Mouse (Mus musculus): ENCODE measurements around the gene Slc7a7.

The Slc7a7 gene

DNA sequence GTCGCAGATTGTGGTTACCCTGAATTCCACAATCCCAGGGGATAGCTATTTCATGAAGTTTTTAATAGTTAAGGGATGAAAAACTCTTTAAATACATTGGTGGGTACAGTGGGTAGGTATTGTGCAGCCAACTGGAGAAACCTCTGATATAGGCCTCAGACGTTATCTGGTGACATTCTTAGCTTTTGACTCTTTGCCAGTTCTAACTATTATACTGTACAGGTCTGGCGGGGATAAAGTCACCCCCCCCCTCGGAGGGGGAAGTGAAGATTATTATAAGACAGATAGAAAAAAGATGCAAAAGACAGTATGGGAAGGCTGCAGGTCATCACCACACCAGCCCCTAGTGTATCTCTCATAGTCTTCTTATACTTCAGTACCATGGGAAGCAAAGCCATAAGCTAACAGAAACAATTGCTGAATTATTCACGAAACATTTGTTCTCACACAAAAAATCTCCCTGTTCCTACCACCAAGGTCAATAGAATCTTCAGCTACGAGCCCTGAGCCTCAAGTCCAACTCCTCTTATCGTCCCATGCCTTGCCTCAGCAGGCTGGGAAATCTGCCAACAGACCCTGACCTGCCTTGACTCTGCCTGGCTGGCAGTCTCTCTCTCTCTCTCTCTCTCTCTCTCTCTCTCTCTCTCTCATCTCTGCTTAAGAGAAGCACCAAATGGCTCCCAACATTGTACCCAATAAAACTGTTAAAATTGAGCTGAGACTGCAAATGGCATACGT is 84.0 kb downstream of the Slc7a7 start:
- no peak for TF ChIP-seq GATA4 (IDR thresholded peaks at IDR 0.05; ENCODE audit: insufficient replicate concordance, low read length)

DNA sequence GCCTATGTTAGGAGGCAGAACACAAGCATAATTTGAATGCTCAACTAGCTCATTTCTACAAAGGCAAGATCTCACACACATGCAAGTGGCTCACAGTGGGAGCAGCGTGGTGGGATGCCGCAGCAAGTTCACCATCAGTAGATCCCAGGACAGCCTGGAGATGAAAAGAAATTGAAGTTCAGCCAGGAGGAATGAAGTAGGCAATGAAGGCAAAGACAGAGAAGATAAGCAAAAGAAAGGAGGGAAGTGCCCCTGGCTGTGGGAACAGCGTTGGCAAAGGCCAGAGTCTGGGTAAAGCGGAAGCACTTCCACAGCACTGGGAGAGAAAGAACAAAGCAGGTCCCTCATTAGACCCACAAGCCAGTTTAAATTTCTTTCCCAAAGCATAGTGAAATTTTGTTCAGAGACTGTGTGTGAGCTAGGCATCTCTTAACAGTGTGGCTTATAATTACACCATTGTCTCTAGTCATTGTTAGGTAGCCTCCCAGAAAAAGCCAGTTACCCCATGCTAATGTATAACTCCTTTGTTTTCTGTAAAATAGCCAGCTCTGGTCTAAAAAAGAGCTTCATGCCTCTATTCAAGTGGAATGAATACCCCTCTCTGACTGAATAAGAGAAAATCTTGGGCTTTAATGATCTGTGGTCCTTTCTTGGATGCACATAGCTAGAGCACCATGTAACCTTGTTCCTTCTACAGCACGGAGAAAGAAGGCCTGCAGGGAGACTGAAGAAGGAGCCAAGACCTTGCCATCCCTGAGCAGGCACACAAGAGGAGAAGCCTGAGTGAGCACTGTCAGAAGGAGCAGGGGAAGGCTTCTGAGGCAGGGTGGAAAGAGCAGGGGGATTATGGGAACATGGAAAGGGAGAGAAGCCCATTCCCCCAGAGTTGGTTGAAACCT is 85.2 kb downstream of the Slc7a7 start:
- TF ChIP-seq GATA4 (IDR thresholded peaks at IDR 0.05; ENCODE audit: insufficient replicate concordance, low read length), result no peak

DNA sequence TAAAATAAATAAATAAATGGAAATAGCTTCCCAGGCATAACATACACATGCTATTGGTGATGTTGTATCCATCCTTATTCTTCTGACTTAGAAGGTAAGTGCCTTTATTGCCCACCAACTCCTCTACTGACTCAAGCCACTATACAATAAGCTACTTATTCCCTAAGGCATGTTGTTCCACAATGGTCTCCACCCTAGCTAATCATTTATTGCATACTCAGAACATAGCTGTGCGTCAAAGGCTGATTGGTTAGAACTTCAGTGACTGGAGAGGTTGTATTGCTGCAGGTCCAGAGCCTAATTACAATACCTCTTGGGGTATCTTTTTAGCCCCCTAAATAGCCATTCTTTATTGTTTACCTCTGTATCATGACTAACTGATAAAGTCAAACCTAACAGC is 86.4 kb downstream of the Slc7a7 start:
- no peak for TF ChIP-seq GATA4 (IDR thresholded peaks at IDR 0.05; ENCODE audit: insufficient replicate concordance, low read length)

DNA sequence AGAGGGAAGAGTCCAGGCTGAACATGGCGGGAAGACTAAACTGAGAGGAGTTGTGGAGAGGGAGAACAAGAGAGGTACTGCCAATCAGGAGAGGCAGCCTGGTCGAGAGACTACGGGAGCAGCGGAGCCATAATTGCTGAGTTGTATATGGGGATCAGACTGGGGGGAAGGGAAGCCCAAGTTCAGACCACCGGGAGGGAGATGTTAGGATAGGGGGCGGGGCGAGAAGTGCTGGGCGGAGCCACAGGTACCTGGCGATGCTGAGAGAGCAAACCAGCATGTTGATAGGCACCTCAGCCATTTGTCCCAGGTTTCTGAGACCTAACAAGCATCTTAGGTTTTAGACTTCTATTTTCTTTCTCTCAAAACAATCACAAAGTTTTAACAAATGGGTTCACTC is 88.4 kb downstream of the Slc7a7 start:
- no peak for TF ChIP-seq GATA4 (IDR thresholded peaks at IDR 0.05; ENCODE audit: insufficient replicate concordance, low read length)

DNA sequence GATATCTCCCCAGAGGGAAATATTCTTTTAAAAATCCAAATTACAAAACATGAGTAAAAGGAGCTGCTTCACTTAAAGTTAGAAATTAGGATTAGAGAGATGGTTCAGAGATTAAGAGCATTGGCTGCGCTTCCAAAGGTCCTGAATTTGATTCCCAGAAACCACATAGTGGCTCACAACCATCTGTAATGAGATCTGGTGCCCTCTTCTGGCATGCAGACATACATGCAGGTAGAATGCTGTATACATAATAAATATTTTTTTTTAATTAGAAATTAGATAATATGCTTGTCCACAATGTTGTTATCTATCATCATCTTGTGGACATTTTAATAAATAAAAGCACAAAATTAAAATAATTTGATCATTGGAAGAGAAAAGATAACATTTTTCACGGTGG is 89.0 kb downstream of the Slc7a7 start:
- no peak for TF ChIP-seq GATA4 (IDR thresholded peaks at IDR 0.05; ENCODE audit: insufficient replicate concordance, low read length)

DNA sequence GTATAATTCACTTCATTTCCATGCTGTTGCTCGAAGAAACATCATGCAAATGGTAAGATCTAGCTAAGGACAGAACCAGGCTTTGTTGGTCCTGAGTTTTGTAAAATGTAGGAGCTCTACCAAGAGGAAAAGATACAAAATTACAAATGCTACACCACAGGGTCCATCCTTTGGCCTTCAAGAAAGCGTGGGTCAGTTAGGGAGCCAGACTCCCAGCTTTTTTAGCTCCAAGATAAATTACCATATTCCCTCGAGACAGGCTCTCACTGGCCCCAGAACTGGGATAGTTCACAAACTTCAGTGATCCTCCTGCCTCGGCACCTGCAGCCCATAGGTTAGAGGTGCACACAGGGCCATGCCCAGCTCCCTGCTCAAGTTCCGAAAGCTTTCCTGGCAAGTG is 93.1 kb downstream of the Slc7a7 start:
- no peak for TF ChIP-seq GATA4 (IDR thresholded peaks at IDR 0.05; ENCODE audit: insufficient replicate concordance, low read length)

DNA sequence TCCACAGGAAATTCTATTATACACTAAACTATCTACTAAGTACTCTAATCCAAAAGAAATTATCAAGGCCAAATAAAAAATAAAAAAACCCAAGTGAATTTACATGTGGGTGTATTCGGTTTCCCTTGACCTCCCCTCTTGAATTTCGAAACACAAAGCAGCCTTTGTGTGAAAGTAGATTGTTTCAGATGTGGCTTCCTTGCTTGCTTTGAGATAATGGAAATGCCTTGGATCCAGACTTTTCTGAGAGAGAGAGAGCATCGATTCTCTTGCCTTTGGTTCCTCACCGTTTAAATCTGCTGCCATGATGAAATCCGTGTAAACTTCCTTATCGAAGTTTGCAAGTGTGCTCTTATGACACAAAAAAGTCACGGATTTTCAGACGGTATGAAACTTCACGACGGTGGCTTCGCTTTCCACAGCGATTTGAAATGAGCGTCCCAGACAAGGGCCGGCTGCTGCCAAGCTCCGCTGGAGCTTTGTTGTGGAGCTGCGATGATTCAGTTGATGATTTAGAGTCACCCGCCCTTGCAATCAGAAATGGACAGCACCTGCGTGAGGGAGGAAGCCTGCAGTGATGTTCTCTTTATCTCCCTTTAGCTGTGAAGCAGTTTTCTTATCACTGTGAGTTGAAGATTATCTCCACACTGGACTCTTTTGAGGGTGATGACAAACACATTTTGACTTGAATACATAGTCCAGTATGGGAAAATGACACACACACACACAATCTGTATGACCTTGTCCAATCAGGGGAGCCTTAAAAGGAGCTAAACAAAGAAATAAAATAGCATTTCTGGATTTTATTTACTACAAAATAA is 95.8 kb downstream of the Slc7a7 start:
- no peak for TF ChIP-seq GATA4 (IDR thresholded peaks at IDR 0.05; ENCODE audit: insufficient replicate concordance, low read length)

Measured in liver, adult (tissue).